Mouse (Mus musculus): ENCODE data around the gene Stat5b. TPM values are rescaled to one million over a fixed set of nuclear protein-coding genes. Genes with fewer than 3 reads are reported as not detected.

Stat5b gene
- polyA plus RNA-seq, 1 experiment from 2014 or later: 14.9 TPM

DNA sequence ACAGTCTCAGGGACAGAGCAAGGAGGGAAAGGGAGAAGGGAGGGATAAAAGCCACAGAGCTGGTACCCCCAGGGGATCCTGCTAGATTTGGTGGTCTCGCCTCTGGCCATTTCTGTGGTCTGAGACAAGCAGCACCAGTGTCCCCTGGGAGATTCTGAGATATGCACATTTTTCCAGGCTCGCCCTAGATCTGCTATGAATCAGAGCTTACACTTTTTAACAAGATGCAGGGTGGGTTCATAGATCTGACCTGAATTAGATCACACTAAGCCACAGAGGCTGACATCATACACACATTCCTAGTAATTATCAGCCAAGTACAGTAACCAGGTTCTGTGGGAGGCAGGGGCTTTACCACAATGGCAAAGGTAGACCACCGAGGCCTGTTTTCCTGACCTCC, 60.8 kb downstream of the Stat5b start:
- H3K36me3 ChIP-seq (replicated peaks): peaks cover 15% of the 10 kb centered on the region; the same call in 1 of the 2 replicates
- no peak overlapping the region for H3K4me3 ChIP-seq
- H3K4me1 ChIP-seq: peaks cover 31% of the 10 kb centered on the region
- DNase-seq (ENCODE audit: low spot score): no peak
- no peaks in the 10 kb centered on the region for H3K9me3 ChIP-seq
- no peak overlapping the region; the same call in 1 of the 2 replicates for H3K27ac ChIP-seq (replicated peaks)
- no peaks in the 10 kb centered on the region for H3K27me3 ChIP-seq (replicated peaks; ENCODE audit: low read depth, poor library complexity, severe bottlenecking)
- 76% methylated on average over 3 of the region's 3 CpGs for WGBS

DNA sequence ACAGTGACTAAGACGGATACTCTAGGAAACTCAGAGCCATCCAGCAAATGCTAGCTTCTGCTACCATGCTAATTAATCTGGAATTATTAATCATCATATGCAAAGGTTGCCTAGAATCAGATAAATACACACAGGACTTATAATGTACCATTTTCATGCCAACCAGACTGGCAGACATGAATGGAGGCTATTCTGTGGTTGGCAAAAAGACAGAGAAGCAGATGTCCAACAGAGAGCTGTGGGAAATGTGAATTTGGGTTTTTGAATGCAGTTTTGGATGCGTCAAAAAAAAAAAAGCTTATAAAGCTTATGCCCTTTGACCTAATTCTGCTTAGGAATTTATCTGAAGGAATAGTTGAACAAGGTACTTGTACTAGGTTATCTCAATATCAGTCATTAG, 64.8 kb downstream of the Stat5b start:
- Histone ChIP-seq H3K27me3 (replicated peaks; ENCODE audit: low read depth, poor library complexity, severe bottlenecking) (no peaks in the 10 kb centered on the region), H3K4me3 (no peak overlapping the region), H3K9me3 (no peaks in the 10 kb centered on the region), H3K4me1 (peaks cover 31% of the 10 kb centered on the region), H3K36me3 (replicated peaks) (peaks cover 26% of the 10 kb centered on the region), H3K27ac (replicated peaks) (no peak overlapping the region)
- 93% methylated on average over 2 of the region's 2 CpGs for WGBS
- DNase-seq (ENCODE audit: low spot score): no peak

- H3K27ac ChIP-seq (replicated peaks): no peak overlapping the region
- no peaks in the 10 kb centered on the region for H3K9me3 ChIP-seq
- peaks cover 26% of the 10 kb centered on the region for H3K4me1 ChIP-seq
- WGBS: 86% methylated on average over 8 of the region's 8 CpGs
- peaks cover 27% of the 10 kb centered on the region for H3K36me3 ChIP-seq (replicated peaks)
- H3K4me3 ChIP-seq: no peak overlapping the region
- H3K27me3 ChIP-seq (replicated peaks; ENCODE audit: low read depth, poor library complexity, severe bottlenecking): no peaks in the 10 kb centered on the region
- no peak for DNase-seq (ENCODE audit: low spot score)
Measured at GRCm38 (mm10) chr11:100784286-100784685, 66.2 kb downstream of the Stat5b start.

DNA sequence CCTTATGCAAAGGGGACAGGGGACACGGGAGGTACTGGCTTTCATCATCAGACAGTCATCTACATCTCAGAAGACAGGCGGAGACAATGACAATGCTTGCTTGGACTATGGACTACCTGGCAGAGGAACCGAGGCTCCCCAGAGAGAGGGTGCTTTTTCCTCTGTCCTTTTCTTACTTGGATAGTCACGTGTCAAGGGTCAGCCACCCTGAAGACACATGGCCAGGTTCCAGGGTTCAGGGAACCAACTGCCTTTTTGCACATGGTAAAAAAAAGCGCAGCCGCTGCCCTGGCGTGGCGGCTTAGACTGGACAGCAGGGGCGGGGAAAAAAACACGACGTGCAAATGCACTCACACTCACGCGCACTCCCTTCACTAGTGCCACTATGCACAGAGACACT, 68.0 kb downstream of the Stat5b start:
- peaks cover 15% of the 10 kb centered on the region for H3K4me1 ChIP-seq
- WGBS: 88% methylated on average over 13 of the region's 13 CpGs
- DNase-seq (ENCODE audit: low spot score): no peak

DNA sequence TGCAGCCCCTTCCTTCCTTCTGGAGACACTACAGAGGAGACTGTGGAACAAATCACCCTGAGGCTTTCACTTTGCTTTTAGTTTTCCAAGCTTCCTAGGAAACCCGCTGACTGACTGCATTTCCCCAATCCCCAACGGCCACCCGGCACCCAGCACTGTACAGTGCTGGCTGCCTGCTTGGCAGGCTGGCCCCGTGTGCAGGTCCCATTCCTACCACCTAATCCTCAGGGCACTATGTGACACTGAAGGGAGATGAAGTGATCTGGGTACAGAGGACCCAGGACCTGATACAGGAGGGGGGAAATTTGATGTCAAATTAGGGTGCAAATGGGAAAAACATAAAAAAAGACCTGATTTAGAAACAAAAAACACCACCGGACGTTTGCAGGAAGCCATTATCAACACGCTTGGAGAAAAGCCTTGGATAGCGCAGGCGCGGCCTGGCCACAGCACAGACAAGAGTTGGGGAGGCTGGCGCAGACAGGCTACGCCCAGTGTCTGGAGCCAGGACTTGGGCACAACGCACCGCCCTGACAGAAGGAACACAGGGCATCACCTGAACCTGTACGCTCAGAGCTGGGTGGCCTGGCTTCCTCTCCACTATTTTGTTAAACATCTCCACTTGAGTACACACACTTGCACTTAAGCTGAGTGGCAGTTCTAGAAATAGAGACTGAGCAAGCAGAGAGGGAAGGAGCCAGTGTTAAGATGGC, 68.6 kb downstream of the Stat5b start:
- no peak for DNase-seq (ENCODE audit: low spot score)
- Histone ChIP-seq H3K4me1 (peaks cover 9% of the 10 kb centered on the region), H3K27ac (replicated peaks) (no peak overlapping the region), H3K36me3 (replicated peaks) (peaks cover 31% of the 10 kb centered on the region), H3K4me3 (no peak overlapping the region), H3K27me3 (replicated peaks; ENCODE audit: low read depth, poor library complexity, severe bottlenecking) (no peaks in the 10 kb centered on the region), H3K9me3 (no peaks in the 10 kb centered on the region)
- 84% methylated on average over 15 of the region's 15 CpGs for WGBS

More for the DNA sequence above, 68.0 kb downstream of the Stat5b start:
- H3K4me3 ChIP-seq: no peak overlapping the region
- H3K27ac ChIP-seq (replicated peaks): no peak overlapping the region
- H3K27me3 ChIP-seq (replicated peaks; ENCODE audit: low read depth, poor library complexity, severe bottlenecking): no peaks in the 10 kb centered on the region
- H3K9me3 ChIP-seq: no peaks in the 10 kb centered on the region
- H3K36me3 ChIP-seq (replicated peaks): peaks cover 31% of the 10 kb centered on the region

DNA sequence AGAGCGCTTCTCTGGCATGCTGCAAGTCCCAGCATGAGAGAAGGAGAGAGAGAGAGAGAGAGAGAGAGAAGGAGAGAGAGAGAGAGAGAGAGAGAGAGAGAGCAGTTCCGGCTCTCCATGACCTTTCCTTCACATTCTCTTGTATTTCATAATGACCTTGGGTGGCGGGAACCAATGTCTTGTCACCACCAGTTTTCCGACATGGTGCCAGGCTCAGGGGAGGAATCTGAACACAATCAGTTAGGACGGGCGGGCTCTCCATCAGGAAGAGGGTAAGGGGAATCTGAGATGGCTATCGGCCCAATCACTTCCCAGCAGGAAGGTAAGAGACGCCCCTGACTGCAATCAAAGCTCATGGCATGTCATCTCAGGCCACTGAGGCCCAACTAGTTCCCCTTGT, 70.3 kb downstream of the Stat5b start:
- peaks cover 31% of the 10 kb centered on the region for H3K36me3 ChIP-seq (replicated peaks)
- DNase-seq (ENCODE audit: low spot score): no peak
- H3K9me3 ChIP-seq: no peaks in the 10 kb centered on the region
- H3K4me3 ChIP-seq: no peak overlapping the region
- H3K27ac ChIP-seq (replicated peaks): no peak overlapping the region
- 77% methylated on average over 8 of the region's 8 CpGs for WGBS
- H3K4me1 ChIP-seq: no peaks in the 10 kb centered on the region; the same call in 1 of the 2 replicates
- H3K27me3 ChIP-seq (replicated peaks; ENCODE audit: low read depth, poor library complexity, severe bottlenecking): no peaks in the 10 kb centered on the region

DNA sequence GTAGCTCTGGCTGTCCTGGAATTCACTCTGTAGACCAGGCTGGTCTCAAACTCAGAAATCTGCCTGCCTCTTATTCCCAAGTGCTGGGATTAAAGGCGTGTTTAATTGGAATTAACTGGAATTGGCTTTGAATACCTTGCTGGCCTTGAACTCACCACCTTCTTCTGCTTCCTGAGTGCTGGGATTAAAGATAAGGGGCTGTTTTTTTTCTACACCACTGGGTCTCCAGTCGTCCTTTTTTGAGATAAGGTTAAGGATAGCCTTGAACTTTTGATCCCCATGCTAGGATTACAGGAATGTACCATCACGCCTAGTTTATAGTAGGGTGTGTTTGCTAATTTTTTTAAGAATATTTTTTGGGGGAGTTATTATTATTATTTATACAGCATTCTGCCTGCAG, 72.5 kb downstream of the Stat5b start:
- Histone ChIP-seq H3K36me3 (replicated peaks) (peaks cover 24% of the 10 kb centered on the region), H3K9me3 (no peaks in the 10 kb centered on the region), H3K27ac (replicated peaks) (no peak overlapping the region), H3K4me1 (no peaks in the 10 kb centered on the region; the same call in 1 of the 2 replicates), H3K27me3 (replicated peaks; ENCODE audit: low read depth, poor library complexity, severe bottlenecking) (no peaks in the 10 kb centered on the region), H3K4me3 (no peak overlapping the region)
- no peak for DNase-seq (ENCODE audit: low spot score)
- WGBS: 73% methylated on average over 3 of the region's 3 CpGs

- no peak for DNase-seq (ENCODE audit: low spot score)
- Histone ChIP-seq H3K9me3 (no peaks in the 10 kb centered on the region), H3K4me3 (no peak overlapping the region), H3K36me3 (replicated peaks) (peaks cover 11% of the 10 kb centered on the region; the same call in 1 of the 2 replicates), H3K27ac (replicated peaks) (no peak overlapping the region), H3K4me1 (peaks cover 3% of the 10 kb centered on the region; the same call in 1 of the 2 replicates), H3K27me3 (replicated peaks; ENCODE audit: low read depth, poor library complexity, severe bottlenecking) (no peaks in the 10 kb centered on the region)
- 84% methylated on average over 10 of the region's 10 CpGs for WGBS
Measured at GRCm38 (mm10) chr11:100775921-100776320, 74.6 kb downstream of the Stat5b start.

GRCm38 (mm10) chr11:100774261-100774660, 76.3 kb downstream of the Stat5b start:
- Histone ChIP-seq H3K4me3 (no peak overlapping the region), H3K36me3 (replicated peaks) (peaks cover 4% of the 10 kb centered on the region; the same call in 1 of the 2 replicates), H3K9me3 (no peaks in the 10 kb centered on the region), H3K4me1 (peaks cover 17% of the 10 kb centered on the region), H3K27ac (replicated peaks) (no peak overlapping the region), H3K27me3 (replicated peaks; ENCODE audit: low read depth, poor library complexity, severe bottlenecking) (no peaks in the 10 kb centered on the region)
- no peak for DNase-seq (ENCODE audit: low spot score)
- 76% methylated on average over 4 of the region's 4 CpGs for WGBS

- Histone ChIP-seq H3K27me3 (replicated peaks; ENCODE audit: low read depth, poor library complexity, severe bottlenecking) (no peaks in the 10 kb centered on the region), H3K4me3 (peak within 1 kb of the TSS; percentile 65), H3K27ac (replicated peaks) (peak within 1 kb of the TSS; percentile 69), H3K4me1 (peaks cover 19% of the 10 kb centered on the region), H3K36me3 (replicated peaks) (no peaks in the 10 kb centered on the region), H3K9me3 (no peaks in the 10 kb centered on the region)
- DNase-seq (ENCODE audit: low spot score): peak; percentile 74
- WGBS: 21% methylated on average over 17 of the region's 17 CpGs
Measured at GRCm38 (mm10) chr11:100770646-100771408, 79.7 kb downstream of the Stat5b start, which contains the start of gene Ghdc. TSS of gene Ghdc (minus strand) at chr11:100770957.

GRCm38 (mm10) chr11:100769980-100770379, 80.5 kb downstream of the Stat5b start:
- Histone ChIP-seq H3K4me3 (peak overlapping the region; percentile 65), H3K9me3 (no peaks in the 10 kb centered on the region), H3K27me3 (replicated peaks; ENCODE audit: low read depth, poor library complexity, severe bottlenecking) (no peaks in the 10 kb centered on the region; the same call in 1 of the 2 replicates), H3K27ac (replicated peaks) (no peak overlapping the region), H3K36me3 (replicated peaks) (no peaks in the 10 kb centered on the region), H3K4me1 (peaks cover 19% of the 10 kb centered on the region)
- DNase-seq (ENCODE audit: low spot score): no peak
- 58% methylated on average over 6 of the region's 6 CpGs for WGBS

DNA sequence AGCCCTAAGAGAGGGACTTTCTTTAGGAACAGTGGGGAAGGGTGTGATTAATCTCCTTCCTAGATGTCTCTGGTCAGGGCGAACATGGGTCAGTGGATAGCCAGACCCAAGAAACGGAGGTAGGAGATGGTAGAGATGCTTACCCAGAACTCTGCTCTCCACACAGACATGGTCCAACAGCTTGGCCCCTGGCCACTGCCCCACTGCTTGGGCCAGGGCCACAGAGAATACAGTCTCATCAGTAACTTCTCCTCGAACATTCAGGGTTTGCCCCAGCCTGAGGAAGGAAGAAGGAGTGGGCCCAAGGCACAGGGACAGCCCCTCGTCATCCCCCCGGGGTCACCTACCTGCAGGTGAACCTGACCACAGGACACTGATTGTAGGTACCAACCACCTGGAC, 82.7 kb downstream of the Stat5b start:
- WGBS: 90% methylated on average over 5 of the region's 5 CpGs
- no peak overlapping the region for H3K4me3 ChIP-seq
- peaks cover 7% of the 10 kb centered on the region for H3K27me3 ChIP-seq (replicated peaks; ENCODE audit: low read depth, poor library complexity, severe bottlenecking)
- no peaks in the 10 kb centered on the region for H3K36me3 ChIP-seq (replicated peaks)
- no peak for DNase-seq (ENCODE audit: low spot score)
- peaks cover 19% of the 10 kb centered on the region for H3K4me1 ChIP-seq
- H3K9me3 ChIP-seq: no peaks in the 10 kb centered on the region
- H3K27ac ChIP-seq (replicated peaks): no peak overlapping the region

DNA sequence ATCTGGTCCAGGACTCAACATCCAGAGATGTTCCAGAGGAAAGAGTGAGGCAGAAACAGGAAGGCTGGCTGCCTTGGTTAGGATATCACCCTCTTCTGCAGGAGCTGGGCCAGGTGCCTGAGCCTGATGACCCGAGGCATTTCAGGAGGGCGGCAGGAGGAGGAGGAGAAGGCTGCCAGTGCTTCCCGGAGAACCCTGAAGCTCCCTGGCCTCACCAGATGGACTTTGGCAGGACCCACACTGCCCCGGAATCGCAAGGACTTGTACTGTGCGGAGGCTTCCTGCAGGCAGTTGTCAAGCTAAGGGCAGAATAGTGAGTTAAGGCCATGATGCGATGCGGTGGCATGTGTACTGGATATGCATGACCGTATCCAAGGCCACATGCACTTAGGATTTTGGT, 83.8 kb downstream of the Stat5b start:
- H3K9me3 ChIP-seq: no peaks in the 10 kb centered on the region
- DNase-seq (ENCODE audit: low spot score): no peak
- 77% methylated on average over 9 of the region's 9 CpGs for WGBS
- H3K27me3 ChIP-seq (replicated peaks; ENCODE audit: low read depth, poor library complexity, severe bottlenecking): peaks cover 18% of the 10 kb centered on the region
- H3K4me1 ChIP-seq: peaks cover 23% of the 10 kb centered on the region
- no peak overlapping the region for H3K27ac ChIP-seq (replicated peaks)
- no peaks in the 10 kb centered on the region for H3K36me3 ChIP-seq (replicated peaks)
- H3K4me3 ChIP-seq: no peak overlapping the region

Data from embryonic facial prominence, embryonic 10.5 days (tissue).